Mouse (Mus musculus) olfactory bulb, adult 2 months (tissue): ENCODE results near the gene Rabl6.

ENCODE experiments used
- CTCF ChIP-seq: fragments of 200-500 bp; IDR thresholded peaks from 2 replicates; pipeline ENCODE4 v1.5.1; 2012; ENCODE audit warnings: low read depth, mild to moderate bottlenecking, low read length, moderate library complexity; ENCODE audit not compliant: insufficient read depth
- POLR2A ChIP-seq: fragments of 200-500 bp; IDR thresholded peaks from 2 replicates; pipeline ENCODE4 v1.6.1; 2012; ENCODE audit warnings: mild to moderate bottlenecking, low read depth, low read length, moderate library complexity; ENCODE audit not compliant: insufficient read depth

DNA sequence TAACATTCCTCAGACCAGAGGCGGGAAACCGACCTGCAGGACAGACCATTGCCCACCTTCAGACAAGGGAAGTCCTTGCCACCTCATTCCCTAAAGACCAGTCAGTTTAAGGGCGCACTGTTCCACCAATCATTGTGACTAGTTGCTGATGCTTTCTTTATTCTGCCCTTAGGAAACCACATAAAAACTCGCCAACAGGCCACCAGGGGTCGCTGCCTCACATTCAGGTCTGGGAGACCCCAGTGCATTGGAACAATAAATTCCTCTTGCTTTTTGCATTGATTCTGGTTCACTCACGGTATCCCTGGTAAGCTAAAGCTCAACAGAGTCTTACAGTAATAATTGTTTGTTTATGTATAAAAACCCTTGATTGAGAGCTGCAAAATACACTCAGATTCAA, 31.6 kb upstream of the Rabl6 start:
- TF ChIP-seq CTCF = no peak
- TF ChIP-seq POLR2A = no peak
